Mouse (Mus musculus) hindbrain, embryonic 15.5 days (tissue): Measurements from ENCODE around the gene Lctl. TPM values are rescaled to one million over a fixed set of nuclear protein-coding genes. Genes with fewer than 3 reads are reported as not detected.
"Not testable (repeated sequence)": the region's sequence is repeated elsewhere in the genome, so short reads cannot be mapped to it uniquely, and the experiment has no call there.

ENCODE experiments used
- ATAC-seq: fragments of 200-750 bp; cut with Nextera tagmentation; 2 replicates; pipeline ENCODE4 v1.8.0; 2017; ENCODE audit warnings: low read depth, moderate number of reproducible peaks, moderate TSS enrichment; ENCODE audit not compliant: low FRiP score
- H3K27ac ChIP-seq: fragments of 300-500 bp; sonication (generic); replicated peaks from 2 replicates; pipeline ENCODE4 v1.5.1; 2015; ENCODE audit warnings: mild to moderate bottlenecking, inconsistent platforms
- H3K27me3 ChIP-seq: fragments of 300-500 bp; sonication (generic); 2 replicates; pipeline ENCODE4 v1.6.1; 2015; ENCODE audit warnings: control low read depth, inconsistent platforms
- H3K36me3 ChIP-seq: fragments of 300-500 bp; sonication (generic); 2 replicates; pipeline ENCODE4 v1.6.1; 2015; ENCODE audit warnings: control low read depth, inconsistent platforms
- H3K4me1 ChIP-seq: fragments of 300-500 bp; sonication (generic); replicated peaks from 2 replicates; pipeline ENCODE4 v1.6.1; 2015; ENCODE audit warnings: control low read depth, inconsistent platforms
- H3K4me2 ChIP-seq: fragments of 300-500 bp; sonication (generic); 2 replicates; pipeline ENCODE4 v1.6.1; 2015; ENCODE audit warnings: moderate library complexity, mild to moderate bottlenecking, inconsistent platforms
- H3K4me3 ChIP-seq: fragments of 300-500 bp; sonication (generic); 2 replicates; pipeline ENCODE4 v1.5.1; 2015; ENCODE audit warnings: mild to moderate bottlenecking, inconsistent platforms
- H3K9ac ChIP-seq: fragments of 300-500 bp; sonication (generic); 2 replicates; pipeline ENCODE4 v1.6.1; 2015; ENCODE audit warnings: inconsistent platforms
- H3K9me3 ChIP-seq: fragments of 300-500 bp; sonication (generic); 2 replicates; pipeline ENCODE4 v1.6.1; 2016; ENCODE audit warnings: control low read depth, inconsistent platforms
- WGBS: fragments of 180-500 bp; shearing (Covaris S2); methylation state at CpG from one replicate; pipeline ENCODE4 v1.1.7; 2015; 5-methylcytosine and 5-hydroxymethylcytosine counted together
- polyA plus RNA-seq: library from polyadenylated mRNA; unstranded; fragments of >200 nt; fragmentation: Nextera tagmentation; extraction: Ambion mirVana; gene quantifications from 2 replicates; pipeline ENCODE4 v1.2.1, GENCODE M21; 2015

Lctl gene
- polyA plus RNA-seq, 1 experiment from 2014 or later, result not detected

DNA sequence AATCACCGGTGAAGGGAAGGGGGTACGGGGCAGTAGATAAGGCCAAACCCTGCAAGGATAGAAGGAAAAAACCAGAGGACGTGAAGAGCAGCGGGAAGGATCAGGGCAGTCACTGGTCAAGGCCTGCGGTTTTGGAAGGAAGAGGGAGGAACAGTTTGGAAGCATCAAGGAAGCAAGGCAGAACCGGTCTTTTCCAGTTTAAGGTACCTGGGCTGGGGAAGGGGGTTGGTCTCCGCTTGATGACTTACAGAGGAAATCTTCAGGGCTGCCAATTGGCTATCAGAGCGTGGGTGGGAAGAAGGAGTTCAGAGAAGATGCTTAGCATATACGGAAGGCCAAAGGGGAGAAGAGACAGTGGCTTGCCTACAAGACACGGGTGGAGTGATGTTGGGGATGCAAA lies 5.7 kb downstream of the Lctl start:
- no peak for ATAC-seq
- H3K27ac ChIP-seq, result no peak overlapping the region
- H3K27me3 ChIP-seq, result no peaks in the 10 kb centered on the region
- no peaks in the 10 kb centered on the region for H3K36me3 ChIP-seq
- no peak overlapping the region for H3K4me2 ChIP-seq
- no peaks in the 10 kb centered on the region for H3K9me3 ChIP-seq
- H3K4me3 ChIP-seq, result no peak overlapping the region
- 91% methylated on average over 10 of the region's 10 CpGs for WGBS
- H3K4me1 ChIP-seq, result no peaks in the 10 kb centered on the region
- no peak overlapping the region for H3K9ac ChIP-seq

DNA sequence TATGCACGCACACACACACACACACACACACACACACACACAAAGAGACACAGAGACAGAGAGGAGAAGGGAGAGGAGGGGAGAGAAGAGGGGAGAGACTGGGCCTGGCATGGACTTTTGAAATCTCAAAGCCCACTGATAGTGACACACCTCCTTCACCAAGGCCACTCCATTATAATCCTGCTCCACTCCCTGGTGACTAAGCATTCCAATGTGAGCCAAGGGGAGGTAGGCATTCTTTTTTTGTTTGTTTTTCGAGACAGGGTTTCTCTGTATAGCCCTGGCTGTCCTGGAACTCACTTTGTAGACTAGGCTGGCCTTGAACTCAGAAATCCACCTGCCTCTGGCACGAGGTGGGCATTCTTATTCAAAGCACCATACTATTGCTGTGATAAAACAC lies 7.9 kb downstream of the Lctl start:
- not testable (repeated sequence) for H3K4me2 ChIP-seq, H3K27me3 ChIP-seq, H3K9me3 ChIP-seq, H3K4me1 ChIP-seq, H3K9ac ChIP-seq, ATAC-seq, H3K4me3 ChIP-seq, H3K27ac ChIP-seq, H3K36me3 ChIP-seq
- 71% methylated on average over 3 of the region's 3 CpGs for WGBS

DNA sequence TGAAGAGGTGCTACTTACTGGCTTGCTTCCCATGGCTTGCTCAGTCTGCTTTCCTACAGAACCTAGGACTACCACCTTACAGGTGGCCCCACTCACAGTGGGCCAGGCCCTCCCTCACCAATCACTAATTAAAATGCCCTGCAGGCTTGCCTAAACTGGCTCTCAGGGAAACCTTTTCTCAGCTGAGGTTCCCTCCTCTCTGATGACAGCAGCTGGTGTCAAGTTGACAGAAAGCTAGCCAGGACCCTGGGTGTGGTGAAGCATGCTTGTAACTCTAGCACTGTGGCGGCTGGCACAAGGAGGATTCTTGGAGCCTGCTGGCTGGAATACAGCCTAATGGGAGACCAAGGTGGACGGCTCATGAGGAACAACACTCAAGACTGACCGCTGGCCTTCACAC lies 8.4 kb downstream of the Lctl start:
- H3K9me3 ChIP-seq, result no peaks in the 10 kb centered on the region
- ATAC-seq, result no peak
- H3K4me1 ChIP-seq, result no peaks in the 10 kb centered on the region
- no peak overlapping the region for H3K4me2 ChIP-seq
- H3K9ac ChIP-seq, result no peak overlapping the region
- no peak overlapping the region for H3K4me3 ChIP-seq
- 81% methylated on average over 3 of the region's 3 CpGs for WGBS
- no peaks in the 10 kb centered on the region for H3K36me3 ChIP-seq
- H3K27me3 ChIP-seq, result no peaks in the 10 kb centered on the region
- no peak overlapping the region for H3K27ac ChIP-seq

DNA sequence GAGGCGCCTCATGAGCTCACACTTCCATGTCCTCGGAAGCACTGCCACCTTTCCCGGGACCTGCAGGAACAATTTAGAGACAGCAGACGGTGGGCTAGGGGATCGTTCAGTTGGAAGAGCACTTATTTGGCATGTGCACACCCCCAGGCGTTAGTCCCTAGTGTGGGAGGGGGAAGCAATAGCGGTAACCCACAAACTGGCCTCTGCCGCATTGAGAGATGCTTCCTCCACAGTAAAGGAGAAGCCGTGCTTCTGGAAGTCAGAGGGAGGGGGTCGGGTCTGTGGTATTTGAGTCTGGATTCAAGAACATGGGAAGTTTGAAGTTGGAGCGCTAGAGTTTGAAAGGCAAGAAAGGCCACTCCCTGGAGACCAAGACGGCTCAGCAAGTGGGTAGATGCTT lies 9.2 kb downstream of the Lctl start:
- Histone ChIP-seq H3K9me3 (no peaks in the 10 kb centered on the region), H3K4me2 (no peak overlapping the region), H3K36me3 (no peaks in the 10 kb centered on the region), H3K4me3 (no peak overlapping the region), H3K4me1 (no peaks in the 10 kb centered on the region), H3K27ac (no peak overlapping the region), H3K9ac (no peak overlapping the region), H3K27me3 (no peaks in the 10 kb centered on the region)
- ATAC-seq, result no peak
- WGBS, result 76% methylated on average over 12 of the region's 12 CpGs

DNA sequence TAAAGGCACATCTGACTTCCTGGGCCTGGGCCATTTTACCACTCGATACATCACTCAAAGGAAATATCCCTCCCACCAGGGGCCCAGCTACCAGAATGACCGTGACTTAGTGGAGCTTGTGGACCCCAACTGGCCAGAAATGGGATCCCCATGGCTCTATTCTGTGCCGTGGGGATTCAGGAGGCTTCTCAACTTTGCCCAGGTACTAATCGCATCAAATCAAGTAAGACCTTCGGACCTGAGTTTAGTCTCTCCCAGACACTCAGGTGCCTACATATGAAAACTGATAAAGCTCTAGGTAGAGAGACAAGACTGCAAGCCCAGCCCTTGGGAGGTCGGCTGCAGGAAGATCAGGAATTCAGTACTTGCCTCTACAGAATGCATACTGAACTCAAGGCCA lies 14.7 kb downstream of the Lctl start:
- Histone ChIP-seq H3K27ac (no peak overlapping the region), H3K4me2 (no peak overlapping the region), H3K4me1 (no peaks in the 10 kb centered on the region), H3K27me3 (no peaks in the 10 kb centered on the region), H3K4me3 (no peak overlapping the region), H3K9ac (no peak overlapping the region), H3K9me3 (no peaks in the 10 kb centered on the region), H3K36me3 (no peaks in the 10 kb centered on the region)
- 82% methylated on average over 6 of the region's 6 CpGs for WGBS
- ATAC-seq, result no peak

DNA sequence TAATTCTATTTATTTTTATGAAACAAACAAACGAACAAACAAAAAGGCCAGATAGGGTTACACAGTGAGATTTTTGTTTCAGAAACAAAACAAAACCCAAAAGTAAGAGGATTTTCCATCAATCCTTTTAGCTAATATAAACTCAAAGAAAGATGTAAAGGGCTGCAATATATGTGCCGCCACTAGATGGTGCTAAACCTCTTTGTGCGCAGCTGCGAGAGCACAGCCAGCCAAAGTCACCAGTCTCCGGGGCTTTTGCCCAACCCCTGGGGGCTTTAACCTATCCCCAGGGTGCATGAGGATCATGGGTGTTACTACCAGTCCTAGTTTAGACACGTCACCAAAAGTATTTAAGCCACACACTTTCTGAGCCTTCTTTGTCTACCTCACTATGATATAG lies 21.9 kb downstream of the Lctl start:
- H3K9me3 ChIP-seq, H3K4me1 ChIP-seq, H3K27me3 ChIP-seq, H3K27ac ChIP-seq, H3K4me3 ChIP-seq, H3K4me2 ChIP-seq, ATAC-seq, H3K36me3 ChIP-seq, H3K9ac ChIP-seq: not testable (repeated sequence)
- 8% methylated on average over 6 of the region's 6 CpGs for WGBS

DNA sequence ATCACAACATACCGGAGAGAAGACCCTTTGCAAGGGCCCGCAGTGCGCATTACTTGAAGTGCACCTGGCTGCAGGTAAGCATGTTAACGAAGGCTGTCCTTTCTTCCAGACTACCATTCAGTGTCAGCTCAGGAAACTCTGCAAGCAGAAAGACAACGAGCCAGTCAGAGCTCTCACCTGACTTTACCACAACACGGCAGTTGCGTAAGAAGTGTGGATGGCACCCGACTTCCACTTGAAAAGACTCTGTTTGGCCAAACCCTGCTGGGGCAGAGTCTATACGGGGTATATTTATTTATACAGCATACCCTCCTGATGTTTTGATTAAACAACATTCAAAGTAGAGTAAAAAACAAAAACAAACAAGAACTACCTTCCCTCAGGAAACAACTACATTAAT lies 22.9 kb downstream of the Lctl start:
- no peaks in the 10 kb centered on the region for H3K9me3 ChIP-seq
- no peak overlapping the region for H3K4me3 ChIP-seq
- no peaks in the 10 kb centered on the region for H3K36me3 ChIP-seq
- no peak for ATAC-seq
- H3K4me1 ChIP-seq, result no peaks in the 10 kb centered on the region
- H3K4me2 ChIP-seq, result no peak overlapping the region
- no peaks in the 10 kb centered on the region for H3K27me3 ChIP-seq
- no peak overlapping the region for H3K27ac ChIP-seq
- no peak overlapping the region for H3K9ac ChIP-seq
- 90% methylated on average over 9 of the region's 9 CpGs for WGBS

DNA sequence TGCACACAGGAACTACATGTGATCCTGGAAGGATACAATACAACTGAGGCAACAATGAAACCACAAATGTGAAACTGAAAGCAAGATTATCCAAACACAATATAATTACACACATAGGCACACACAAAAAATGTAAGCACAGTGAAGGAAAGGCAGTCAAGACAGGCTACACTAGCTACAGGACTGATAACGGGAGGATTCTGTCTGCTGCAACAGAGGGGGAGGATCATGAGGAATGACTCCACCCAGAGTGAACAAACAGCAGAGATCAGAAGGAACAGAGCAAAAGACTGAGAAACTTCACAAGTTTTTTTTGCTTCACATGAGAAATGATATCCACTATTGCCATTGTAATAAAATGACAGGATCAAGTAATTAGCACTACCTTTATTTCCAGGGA lies 39.7 kb downstream of the Lctl start:
- WGBS, result 97% methylated on average over 1 of the region's 1 CpGs
- H3K27me3 ChIP-seq, result no peaks in the 10 kb centered on the region
- no peak overlapping the region for H3K4me2 ChIP-seq
- no peak overlapping the region for H3K27ac ChIP-seq
- H3K36me3 ChIP-seq, result no peaks in the 10 kb centered on the region
- no peak for ATAC-seq
- no peak overlapping the region for H3K4me3 ChIP-seq
- no peaks in the 10 kb centered on the region for H3K9me3 ChIP-seq
- no peaks in the 10 kb centered on the region for H3K4me1 ChIP-seq
- H3K9ac ChIP-seq, result no peak overlapping the region

DNA sequence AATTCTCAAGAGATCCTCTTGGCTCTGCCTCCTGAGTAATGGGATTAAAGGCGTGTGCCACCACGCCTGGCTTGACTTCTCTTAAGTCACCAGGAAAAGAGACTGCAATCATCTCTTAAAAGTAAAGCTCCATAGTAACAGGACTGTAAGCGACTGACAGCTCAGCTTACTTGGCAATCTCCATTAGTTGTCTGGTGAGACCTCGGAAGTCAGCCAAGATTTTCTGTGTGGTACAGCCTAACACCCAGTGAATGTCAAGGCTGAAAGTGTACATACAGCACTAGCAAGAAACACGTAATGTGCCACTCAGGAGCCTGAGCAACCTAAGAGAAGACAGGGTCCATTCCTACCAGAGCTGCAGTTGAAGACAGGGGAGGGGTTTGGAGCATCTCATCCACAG lies 43.5 kb downstream of the Lctl start:
- no peak overlapping the region for H3K27ac ChIP-seq
- H3K4me3 ChIP-seq, result no peak overlapping the region
- no peaks in the 10 kb centered on the region for H3K27me3 ChIP-seq
- no peak for ATAC-seq
- H3K4me2 ChIP-seq, result no peak overlapping the region
- H3K36me3 ChIP-seq, result no peaks in the 10 kb centered on the region
- WGBS, result 95% methylated on average over 5 of the region's 5 CpGs
- H3K4me1 ChIP-seq, result no peaks in the 10 kb centered on the region
- no peaks in the 10 kb centered on the region for H3K9me3 ChIP-seq
- no peak overlapping the region for H3K9ac ChIP-seq

DNA sequence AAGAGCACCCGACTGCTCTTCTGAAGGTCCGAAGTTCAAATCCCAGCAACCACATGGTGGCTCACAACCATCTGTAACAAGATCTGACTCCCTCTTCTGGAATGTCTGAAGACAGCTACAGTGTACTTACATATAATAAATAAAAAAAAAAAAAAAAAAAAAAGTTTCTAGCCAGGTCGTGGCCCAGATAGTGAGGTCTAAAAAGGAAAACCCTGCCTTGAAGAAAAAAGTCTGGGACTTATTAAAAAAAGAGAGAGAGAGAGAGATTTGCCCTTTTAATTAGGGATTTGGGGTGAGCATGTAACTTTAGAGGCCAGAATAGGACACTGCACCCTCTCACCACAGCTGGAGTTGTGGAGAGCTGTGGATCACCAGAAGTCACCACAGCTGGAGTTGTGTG lies 53.0 kb downstream of the Lctl start:
- 96% methylated on average over 3 of the region's 3 CpGs for WGBS
- not testable (repeated sequence) for ATAC-seq, H3K4me3 ChIP-seq, H3K27ac ChIP-seq, H3K27me3 ChIP-seq, H3K4me2 ChIP-seq, H3K9ac ChIP-seq, H3K9me3 ChIP-seq, H3K36me3 ChIP-seq
- H3K4me1 ChIP-seq, result peaks cover 19% of the 10 kb centered on the region

DNA sequence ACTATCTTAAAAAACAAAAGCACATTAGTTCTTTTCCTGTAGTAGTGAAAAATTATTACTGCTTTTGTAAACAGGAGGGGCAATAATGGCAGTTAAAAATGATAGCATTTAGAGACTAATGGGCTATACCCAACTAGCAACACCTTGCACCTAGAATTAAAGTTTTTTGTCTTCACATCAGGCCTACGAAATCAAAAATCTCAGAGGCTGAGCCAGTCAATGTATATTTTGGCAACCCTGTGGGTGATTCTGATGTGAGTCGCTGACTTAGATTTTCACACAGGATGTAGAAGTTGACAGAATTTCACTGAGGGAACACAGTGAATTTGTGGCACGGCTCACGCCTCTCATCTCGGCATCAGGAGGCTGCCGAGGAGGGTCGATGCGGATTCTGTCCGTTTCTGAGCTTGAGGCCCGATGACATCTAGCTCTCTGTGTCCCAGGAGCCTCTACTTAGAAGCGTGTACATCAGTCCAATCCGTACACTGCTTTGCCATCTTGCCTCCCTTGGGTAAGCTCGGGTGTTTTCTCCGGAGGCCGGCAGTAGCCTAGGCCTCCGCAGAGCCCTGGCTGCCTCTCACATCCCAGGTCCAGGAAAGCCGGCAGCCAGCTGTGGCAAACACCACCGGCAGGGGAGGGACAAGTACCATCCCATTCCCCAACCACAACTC lies 55.3 kb downstream of the Lctl start:
- Histone ChIP-seq H3K27me3 (no peaks in the 10 kb centered on the region), H3K4me3 (peak overlapping the region; percentile 99), H3K27ac (peak overlapping the region; percentile 93), H3K9ac (peak overlapping the region; percentile 95), H3K9me3 (no peaks in the 10 kb centered on the region), H3K4me1 (peaks cover 25% of the 10 kb centered on the region), H3K4me2 (peak overlapping the region; percentile 65), H3K36me3 (peaks cover 23% of the 10 kb centered on the region)
- 2% methylated on average over 18 of the region's 18 CpGs for WGBS
- ATAC-seq, result no peak; the same call in 1 of the 2 replicates

DNA sequence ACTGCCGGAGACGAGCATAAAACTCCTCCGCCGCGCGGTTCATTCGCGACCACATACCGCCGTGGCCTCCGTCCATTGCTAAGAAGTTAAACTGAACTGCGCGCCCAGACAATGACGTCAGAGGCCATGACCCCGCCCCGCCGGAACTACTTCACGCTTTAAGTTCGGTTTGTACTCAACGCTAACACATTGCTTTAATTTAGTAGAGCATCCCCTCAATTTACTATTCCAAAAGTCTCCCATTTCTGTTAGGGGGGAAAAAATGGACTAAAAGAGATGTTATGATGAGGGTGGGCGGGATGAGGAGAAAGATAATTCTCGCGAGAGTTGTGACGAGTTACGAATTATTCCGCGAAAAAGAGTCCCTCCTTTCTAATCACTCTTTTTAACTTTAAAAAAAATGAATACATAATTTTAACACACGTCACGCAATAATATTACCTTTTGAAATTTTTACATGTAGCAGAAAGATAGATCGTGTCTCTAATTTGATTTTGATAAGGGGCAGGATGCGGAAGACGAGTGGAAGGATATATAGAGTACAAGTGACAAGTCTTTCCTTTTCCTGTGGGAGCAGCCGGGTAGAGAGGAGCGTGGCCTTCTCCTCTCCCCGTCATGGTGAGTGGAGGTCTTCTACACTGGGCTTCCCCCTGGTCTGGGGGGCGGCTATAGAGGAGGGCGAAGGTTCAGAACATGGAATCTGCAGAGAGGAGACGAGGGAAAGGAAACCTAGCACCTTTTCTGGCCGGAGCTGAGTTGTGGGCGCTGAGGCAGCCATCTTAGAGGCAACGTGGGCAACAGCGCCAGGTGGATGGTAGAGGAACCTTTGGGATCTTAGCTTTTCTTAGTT lies 56.1 kb downstream of the Lctl start, which contains the start of the genes Zwilch and Rpl4:
Gene Zwilch (minus strand): TSS at position 289 of the 850 bp plus-strand sequence.
Gene Rpl4 (plus strand): TSS at position 560 of the 850 bp plus-strand sequence.
- peak; percentile 86 for ATAC-seq
- under 1% methylated on average over 42 of the region's 42 CpGs for WGBS
- peak within 1 kb of the TSS; percentile 65 for H3K4me2 ChIP-seq
- H3K27me3 ChIP-seq, result no peaks in the 10 kb centered on the region
- peak within 1 kb of the TSS; percentile 93 for H3K27ac ChIP-seq
- H3K4me1 ChIP-seq, result peaks cover 25% of the 10 kb centered on the region
- peaks cover 31% of the 10 kb centered on the region for H3K36me3 ChIP-seq
- H3K9me3 ChIP-seq, result no peaks in the 10 kb centered on the region
- H3K9ac ChIP-seq, result peak within 1 kb of the TSS; percentile 95
- peak within 1 kb of the TSS; percentile 99 for H3K4me3 ChIP-seq
